Mouse (Mus musculus): ENCODE measurements around the gene Tpst2.

GRCm38 (mm10) chr5:112276907-112277348, 437 bp downstream of the Tpst2 start:
- TF ChIP-seq EP300 (optimal IDR thresholded peaks at IDR 0.05) (no peak), CTCF (IDR thresholded peaks at IDR 0.05; ENCODE audit: low read depth) (no peak)
